Mouse (Mus musculus) induced T-regulatory cell, adult 2 months (primary cell): ENCODE data around the gene Abi2.
"Not testable (repeated sequence)": the region's sequence is repeated elsewhere in the genome, so short reads cannot be mapped to it uniquely, and the experiment has no call there.

Experiments used
- DNase-seq: peaks from one replicate; pipeline ENCODE4 v3.0.0-alpha.2; 2012; ENCODE audit warnings: low read depth

The Abi2 gene

DNA sequence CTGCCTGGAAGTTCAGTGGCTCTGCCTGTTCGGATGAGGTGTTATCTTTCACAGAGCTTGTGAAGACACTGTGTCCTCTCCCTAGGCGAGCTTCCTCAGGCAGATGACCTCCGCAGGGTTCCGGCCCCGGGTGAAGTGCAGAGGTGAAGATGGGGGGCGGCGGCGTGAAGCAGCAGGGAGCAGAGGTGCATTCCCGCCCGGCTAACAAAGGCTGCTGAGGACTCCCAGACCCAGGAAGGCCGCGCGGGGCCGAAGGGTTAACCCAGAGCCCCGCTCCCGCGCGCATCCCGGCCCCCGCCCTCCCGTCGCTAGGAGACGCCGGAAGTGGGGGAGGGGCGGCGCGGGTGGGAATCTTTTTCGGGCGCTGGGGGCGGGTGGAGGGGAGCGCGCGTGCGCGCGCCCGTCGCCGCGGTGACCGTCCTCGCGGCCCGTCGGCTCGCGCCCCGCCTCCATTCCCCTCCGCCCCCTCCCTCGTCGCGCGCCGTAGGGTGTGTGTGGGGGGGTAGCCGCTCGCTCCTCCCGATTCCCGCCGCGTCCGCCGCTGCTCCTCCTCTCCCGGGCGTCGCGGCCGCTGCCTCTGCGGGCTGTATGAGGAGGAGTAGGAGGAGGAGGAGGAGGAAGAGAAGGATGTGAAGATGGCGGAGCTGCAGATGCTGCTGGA, at the start of gene Abi2:
Abi2 (plus strand) TSS at position 452 of the 661 bp plus-strand sequence.
- peak; percentile 86 for DNase-seq

DNA sequence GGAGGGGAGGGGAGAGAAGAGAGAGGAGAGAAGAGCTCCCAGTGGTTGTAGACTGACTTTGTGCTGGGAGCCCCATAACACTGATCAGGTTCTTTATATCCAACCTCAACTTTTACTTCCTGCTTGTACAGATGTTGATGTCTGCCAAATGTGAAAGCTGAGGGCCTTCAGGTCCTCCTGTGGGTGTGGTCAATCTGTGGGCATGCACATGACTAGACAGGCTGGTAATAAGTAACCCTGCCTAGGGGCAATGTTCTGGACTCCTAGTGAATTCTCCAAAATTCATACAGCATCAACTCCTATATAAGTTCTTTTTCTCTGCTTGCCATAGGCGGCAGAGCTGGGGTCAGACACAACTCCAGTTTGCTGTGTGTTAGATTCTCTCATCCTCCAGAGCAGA, 47.8 kb upstream of the Abi2 start:
- peak; percentile 37 for DNase-seq

DNA sequence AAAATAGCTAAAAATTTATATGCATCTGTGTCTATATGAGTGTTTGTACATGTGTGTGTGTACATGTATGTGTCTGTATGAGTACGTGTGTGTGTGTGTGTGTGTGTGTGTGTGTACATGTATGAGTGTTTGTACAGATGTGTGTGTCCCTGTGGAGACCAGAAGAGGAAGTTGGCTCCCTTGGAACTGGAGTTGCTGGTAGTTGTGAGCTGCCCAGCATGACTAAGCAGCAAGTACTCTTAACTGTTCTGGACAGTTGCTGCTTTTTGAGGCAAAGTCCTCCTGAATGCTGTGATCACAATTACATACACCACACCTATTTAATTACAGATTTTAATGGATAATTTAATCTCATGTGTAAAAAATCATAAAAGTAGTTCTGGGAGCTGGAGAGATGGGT, 32.9 kb upstream of the Abi2 start:
- no peak for DNase-seq

DNA sequence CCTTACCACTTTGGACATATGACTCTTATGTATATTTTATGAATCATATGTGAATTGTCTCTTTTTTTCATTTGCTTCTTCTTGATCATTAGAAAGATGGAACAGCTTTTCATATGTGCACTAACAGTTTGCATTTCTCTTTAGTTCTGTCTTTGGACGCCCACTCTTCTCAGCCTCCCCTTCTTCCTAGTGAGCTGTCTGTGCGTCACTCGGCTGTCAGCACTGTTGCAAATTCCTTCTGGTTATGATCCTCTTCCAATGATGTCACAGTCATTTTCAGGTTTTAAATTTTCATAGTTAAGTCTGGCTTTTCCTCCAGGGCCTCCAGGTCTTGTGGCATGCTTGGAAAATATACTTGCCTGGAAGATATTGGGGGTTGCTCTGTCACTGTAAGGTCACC, 27.5 kb upstream of the Abi2 start:
- DNase-seq = no peak

DNA sequence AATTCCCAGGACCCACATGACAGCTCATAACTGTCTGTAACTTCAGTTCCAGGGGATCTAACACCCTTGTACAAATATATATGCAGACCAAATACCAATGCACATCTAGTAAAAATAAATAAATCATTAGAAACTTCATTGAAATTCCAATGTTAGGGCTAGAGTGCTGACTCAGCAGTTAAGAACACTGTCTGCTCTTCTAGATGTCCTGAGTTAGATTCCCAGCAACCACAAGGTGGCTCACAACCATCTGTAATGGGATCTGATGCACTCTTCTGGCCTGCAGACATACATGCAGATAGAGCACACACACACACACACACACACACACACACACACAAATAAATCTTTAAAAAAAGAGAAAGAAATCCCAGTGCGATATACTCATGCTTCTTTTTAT, 4.6 kb upstream of the Abi2 start:
- DNase-seq = peak; percentile 38

DNA sequence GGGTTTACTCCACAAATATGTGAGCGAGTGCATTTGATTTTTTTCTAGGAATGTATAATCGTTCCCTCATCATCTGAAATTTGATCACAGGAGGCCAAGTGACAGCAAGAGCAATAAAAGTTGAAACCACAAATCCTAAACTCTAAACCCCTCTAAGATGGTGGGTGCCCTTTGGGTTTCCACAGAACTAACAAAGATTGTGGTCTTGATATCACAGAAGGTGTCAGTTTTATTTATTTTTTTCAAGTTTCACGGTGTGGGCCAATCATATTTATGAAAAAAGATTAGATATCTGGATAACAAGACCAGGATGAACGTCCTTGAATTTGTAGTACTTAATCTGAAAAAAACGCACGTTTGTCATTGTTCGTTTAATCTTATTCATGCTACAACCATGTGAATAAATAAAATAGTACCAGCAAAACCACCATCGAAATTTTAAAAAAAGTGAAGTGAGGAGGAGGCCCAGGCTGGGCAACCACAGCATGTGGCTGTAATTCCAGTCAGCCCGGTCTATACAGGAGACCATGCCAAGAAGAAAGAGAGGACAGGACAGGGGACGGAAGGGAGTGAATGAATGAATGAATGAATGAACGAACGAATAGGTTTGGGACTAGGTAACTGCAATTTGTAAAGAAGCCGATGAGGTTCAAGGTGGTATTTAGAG, 785 bp upstream of the Abi2 start:
- peak; percentile 51 for DNase-seq

DNA sequence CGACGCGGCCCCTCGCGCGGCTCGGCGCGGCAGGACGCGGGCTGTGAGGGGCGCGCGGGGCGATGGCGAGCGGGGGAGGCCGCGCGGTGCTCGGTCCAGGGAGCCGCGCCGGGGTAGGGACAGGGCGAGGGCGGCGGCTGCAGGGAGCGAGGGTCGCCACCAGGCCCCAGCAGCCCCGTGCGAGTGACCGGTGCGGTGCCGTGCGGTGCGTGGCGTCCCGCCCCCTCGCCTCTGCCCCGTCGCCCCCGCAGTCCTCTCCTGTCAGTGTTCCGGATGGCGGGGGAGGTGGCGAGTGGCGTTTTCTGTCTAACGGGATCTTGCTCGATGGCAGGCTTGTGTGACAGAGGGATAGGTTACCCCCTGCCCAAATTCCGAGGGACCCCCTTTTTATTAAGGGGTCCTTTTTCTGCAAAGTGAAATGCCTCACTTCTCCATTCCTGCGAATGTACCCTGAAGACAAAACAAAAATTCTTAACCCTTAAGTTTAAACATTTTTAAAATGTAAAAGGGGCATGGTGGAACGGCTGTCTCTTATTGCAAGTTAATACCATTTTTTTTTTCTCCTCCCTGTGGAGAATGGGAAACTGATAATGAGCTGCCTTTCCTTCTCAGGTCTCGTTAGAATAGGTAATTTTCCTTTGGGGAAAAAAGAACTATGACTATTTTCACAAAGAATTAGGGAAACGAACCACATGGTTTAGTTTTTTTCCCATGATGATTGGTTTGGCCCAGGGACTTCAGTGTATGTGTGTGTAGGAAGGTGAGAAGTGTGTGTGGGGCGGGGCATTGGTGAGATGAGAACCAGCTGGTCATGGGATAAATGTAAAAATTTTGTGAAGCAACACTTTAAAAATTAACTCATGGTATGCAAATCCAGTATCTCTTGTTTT, 754 bp downstream of the Abi2 start:
- peak; percentile 62 for DNase-seq

DNA sequence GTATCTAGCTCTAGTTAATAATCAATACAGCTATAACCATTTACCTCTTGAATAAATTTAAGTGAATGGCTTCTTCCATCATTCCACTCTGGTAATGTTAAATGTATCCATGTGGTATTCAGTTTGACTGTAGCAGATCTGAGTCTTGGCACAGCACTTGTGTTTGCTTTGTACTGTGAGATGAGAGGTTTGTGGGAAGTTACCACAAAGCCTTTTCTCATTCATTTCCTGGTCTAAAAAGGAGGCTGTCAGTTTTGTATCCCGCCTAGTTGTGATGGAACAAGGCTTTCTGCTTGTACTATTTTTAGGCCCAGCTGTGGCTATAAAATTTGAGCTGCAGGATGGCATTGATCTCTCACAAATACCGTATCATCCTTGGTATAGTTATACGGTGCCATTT, 7.3 kb downstream of the Abi2 start:
- DNase-seq = peak; percentile 51

DNA sequence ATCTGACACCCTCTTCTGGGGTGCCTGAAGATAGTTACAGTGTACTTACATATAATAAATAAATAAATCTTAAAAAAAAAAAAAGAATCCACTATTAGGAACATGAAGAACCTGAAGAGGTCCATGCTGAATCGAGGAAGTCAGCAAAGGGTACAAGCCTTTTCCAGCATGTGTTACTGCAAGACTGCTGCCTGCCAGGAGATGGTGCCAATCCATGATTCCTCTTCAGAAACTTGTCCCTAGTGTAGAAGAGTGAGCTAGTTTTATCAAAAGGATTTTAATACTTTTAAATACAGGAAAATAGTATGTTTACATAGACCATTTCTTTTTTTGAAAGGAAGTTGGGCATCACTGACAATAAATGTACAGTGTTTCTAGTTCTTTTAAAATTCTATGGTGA, 14.5 kb downstream of the Abi2 start:
- DNase-seq = no peak

DNA sequence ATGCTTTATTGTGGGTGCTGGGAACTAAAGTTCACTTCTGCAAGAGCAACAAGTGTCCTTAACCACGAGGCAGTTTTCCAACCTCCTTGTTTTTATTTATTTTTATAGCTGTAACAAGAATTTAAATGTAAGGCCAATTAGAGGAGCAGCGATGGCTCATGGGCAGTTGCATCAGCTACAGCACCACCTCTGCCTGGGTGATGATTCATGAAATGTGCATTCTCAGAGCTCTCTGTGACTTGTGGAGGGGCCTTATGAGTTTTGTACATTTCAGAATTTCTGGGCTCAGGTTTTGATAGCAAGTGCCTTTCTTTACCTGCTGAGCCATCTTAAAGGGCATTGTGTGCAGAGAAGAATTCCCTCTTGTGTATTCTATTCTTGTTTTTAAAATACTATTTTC, 18.9 kb downstream of the Abi2 start:
- DNase-seq = no peak

DNA sequence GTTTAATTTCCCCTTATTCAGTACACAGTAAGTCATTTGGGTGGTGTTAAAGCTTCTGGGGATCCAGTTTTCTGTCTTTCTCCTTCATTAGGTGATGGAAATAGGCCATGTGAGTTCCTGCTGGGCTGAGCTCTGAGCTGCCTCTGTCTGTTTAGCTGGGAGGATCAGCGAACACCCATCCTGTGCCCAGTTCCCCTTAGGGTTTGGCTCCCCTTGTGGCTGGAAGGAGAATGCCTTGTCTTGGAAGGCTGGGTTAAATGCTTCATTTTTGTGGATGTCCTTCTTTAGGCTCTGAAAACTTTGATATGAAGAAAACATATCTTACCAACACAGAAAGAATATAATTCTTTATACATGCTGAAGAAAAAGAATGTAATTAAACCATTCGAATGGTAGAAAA, 19.5 kb downstream of the Abi2 start:
- DNase-seq = peak; percentile 69

DNA sequence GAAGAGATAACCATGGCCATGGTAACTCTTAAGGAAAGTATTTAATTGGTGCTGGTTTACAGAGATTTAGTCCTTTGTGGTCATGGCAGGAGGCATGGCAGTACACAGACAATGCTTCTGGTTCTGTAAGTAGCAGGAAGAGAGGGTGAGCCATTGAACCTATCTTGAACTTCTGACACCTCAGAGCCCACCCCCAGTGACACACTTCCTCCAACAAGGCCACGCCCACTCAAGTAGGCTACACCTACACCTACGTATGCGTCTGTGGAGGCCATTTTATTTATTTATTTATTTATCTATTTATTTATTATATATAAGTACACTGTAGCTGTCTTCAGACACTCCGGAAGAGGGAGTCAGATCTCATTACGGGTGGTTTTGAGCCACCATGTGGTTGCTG, 22.1 kb downstream of the Abi2 start:
- DNase-seq = no peak

DNA sequence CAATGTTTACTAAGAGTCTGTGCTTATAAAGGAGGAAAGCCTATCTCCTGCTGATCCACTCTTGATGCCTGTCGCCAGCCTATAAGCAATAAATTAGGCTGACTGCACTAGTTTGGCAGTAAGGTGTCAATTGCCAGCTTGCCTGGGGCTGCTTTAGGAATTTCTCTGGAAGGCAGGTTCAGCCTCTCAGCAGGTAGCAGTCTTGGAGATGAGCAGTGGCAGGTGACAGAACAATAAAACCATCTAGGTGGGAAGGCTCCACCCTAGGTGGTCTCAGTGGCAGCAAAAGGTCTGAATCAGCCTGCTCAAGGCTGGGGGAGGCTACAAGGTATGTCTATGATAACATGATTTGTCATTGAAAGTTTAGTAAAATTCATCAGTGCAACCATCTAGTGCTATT, 23.1 kb downstream of the Abi2 start:
- DNase-seq = no peak

DNA sequence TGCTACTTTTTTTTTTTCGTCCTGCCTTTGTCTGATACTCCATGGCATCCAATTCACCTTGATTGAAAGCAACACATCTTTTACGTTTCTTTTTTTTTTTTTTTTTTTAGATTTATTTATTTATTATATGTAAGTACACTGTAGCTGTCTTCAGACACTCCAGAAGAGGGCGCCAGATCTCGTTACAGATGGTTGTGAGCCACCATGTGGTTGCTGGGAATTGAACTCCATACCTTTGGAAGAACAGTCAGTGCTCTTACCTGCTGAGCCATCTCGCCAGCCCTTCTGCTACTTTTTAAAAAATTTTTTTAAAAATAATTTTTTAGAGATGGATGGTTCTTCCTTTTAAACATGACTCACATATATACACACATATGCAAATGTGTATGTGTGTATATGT, 32.0 kb downstream of the Abi2 start:
- DNase-seq = not testable (repeated sequence)

DNA sequence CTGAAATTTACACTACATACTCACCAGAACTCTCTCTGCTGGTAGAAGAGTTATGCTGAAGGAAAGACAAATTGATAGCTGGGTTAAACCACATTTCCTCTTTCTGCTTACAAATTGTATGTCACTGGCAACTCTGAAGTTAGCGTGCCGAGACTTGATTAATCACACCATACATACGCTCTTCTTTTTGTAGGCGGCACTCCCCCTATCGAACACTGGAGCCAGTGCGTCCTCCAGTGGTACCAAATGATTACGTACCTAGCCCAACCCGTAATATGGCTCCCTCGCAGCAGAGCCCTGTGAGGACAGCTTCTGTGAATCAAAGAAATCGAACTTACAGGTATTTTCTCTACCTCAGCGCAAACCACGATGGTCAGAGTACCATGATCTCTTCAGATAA, 37.6 kb downstream of the Abi2 start:
- DNase-seq = peak; percentile 61

DNA sequence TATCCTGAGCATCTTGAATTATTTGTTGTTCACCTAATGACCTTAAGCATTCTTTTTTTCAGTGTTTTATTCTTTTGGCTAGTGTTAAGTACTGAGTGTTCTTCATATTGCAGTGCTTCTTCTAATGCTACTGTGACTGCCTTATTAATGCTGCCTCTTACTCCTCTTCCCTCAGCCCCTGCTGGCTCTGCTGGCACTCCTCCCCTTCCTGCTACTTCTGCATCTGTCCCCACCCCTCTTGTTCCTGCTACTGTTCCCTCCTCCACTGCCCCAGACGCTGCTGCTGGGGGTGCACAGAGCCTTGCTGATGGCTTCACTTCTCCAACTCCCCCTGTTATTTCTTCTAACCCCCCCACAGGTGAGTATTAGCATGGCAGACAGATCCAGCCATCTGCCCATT, 40.5 kb downstream of the Abi2 start:
- no peak for DNase-seq

DNA sequence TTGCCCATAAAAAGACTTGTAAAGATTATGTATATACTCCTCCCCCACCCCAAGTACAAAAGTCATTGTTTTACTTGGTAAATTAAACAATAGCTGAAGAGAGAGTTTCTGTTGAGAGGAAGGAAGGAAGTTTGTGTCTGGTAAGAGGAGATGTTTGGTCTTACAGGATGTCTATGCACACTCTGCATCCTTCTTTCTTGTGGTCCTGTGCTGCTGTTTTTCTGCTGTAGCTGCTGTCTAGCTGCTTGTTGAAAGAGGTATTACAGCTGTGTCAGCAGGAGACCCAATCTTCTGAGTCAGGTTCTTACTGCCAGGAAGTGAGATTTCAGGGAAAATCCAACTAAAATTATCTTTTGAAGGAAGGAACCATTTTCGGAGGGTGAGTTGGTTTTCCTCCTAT, 51.2 kb downstream of the Abi2 start:
- DNase-seq = peak; percentile 50

DNA sequence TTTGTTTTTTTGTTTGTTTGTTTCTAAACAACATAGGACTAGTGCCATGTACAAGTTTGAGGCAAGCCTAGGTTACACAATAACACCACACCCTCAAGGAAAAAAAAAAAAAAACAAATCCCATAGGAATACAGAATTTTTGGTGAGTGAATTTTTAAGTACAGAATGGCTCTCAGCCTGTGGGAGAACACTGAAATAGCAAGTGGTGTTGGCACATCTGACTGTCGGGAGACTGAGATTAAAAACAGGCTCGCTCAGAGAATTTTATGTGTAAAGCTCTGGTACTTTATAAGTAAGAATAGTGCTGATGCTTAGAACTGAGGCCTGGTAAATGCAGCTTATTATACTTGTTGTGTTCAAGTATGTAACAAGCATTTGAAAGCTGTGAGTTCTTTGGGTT, 60.1 kb downstream of the Abi2 start:
- no peak for DNase-seq

DNA sequence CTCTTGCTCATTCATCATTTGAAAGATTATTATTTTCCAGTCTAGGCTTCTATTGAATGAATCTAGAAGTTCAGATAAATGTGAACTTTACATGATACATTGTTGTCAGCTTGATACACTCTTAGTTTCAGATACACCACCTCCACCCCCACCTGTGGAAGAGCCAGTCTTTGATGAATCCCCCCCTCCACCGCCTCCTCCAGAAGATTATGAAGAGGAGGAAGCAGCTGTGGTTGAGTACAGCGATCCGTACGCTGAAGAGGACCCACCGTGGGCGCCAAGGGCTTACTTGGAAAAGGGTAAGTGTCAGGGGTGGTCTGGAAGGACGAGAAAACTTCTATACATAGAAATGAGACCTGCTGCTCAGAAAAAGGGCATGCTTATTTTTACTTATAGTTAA, 61.1 kb downstream of the Abi2 start:
- DNase-seq = no peak

DNA sequence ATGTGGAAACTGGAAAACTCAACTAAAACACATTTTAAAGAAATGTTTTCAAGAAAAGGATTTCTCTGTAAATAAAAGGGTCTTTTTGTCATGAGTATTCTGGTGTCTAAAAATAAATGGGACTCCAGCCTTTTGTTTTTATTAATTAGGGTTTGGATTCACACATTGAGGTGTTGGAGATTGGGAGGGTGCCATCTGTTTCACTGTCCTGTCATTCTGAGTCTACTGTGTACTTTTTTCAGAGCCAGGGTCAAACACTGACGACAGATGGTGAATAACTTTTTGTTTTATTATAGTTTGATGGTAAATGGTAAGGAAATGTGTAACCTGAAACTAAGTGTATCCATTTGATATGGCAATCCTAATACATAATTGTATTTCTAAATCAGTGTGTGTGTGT, 72.1 kb downstream of the Abi2 start:
- DNase-seq = no peak

DNA sequence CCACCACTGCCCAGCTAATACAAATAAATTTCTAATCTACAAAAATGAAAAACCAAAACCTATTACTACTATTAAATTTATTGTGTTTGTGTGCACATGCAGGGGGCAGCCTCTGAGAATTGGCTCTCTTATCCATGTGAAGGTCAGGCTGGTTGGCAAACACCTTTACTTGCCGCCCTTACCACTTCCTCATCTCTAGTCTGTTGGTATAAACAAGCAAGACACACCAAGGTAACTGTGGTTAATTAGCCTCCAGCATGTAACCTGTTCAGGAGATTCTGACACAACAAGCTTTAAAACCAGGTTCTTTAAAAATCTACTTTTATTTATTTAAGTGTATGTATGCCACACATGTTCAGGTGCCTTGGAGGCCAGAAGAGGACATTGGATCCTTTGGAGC, 73.5 kb downstream of the Abi2 start:
- DNase-seq = peak; percentile 55

DNA sequence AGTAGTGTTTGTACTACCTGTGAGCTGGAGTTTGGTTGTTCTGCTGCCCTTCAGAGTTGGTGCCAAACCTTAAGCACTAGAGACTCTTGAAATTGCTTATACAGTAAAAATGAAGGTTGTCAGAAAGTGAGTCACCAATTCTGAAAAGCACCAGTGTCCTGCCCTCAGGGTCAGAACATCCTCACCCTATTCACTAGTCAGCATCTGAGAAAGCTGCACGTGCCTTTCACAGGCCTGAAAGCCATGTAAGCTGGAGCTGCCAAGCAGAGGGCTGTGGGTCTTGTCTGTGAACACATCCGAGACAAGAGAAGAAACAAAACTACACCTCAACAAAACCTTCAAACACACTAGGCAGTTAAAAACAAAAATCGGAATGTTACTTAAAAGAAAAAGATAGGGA, 76.2 kb downstream of the Abi2 start:
- no peak for DNase-seq

DNA sequence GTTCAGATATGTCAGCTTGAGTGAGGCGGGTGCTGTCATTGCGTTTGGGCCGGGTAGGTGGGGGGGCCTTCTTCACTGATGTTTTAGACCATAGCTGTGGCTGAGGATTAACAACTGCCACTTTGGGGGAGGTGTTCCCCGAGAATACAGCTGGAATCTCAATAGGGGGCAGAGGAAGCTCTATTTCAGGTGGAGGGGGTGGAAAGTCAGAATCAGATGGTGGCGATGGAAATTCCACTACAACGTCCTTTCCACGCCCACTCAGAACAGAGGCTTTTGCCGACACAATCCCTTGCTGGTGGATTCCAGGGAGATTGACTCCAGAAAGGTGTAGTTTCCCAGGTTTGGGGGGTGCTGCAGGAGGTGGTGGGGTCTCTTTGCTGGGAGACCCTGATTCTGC, 79.2 kb downstream of the Abi2 start:
- no peak for DNase-seq
